Mouse (Mus musculus): ENCODE measurements around the gene Ggact. TPM values are rescaled to one million over a fixed set of nuclear protein-coding genes. Genes with fewer than 3 reads are reported as not detected.

Ggact gene
- polyA plus RNA-seq, 1 experiment from 2014 or later: 29.5 TPM

- ATAC-seq (ENCODE audit: insufficient number of reproducible peaks, insufficient read depth, low FRiP score, low read depth): no peak
- no peaks in the 10 kb centered on the region; the same call in 1 of the 2 replicates for H3K36me3 ChIP-seq (ENCODE audit: control insufficient read depth, insufficient read depth, low read length)
- no peak overlapping the region for H3K4me2 ChIP-seq (replicated peaks; ENCODE audit: low read depth, low read length)
- H3K27me3 ChIP-seq (ENCODE audit: control insufficient read depth, insufficient read depth, low read length): no peaks in the 10 kb centered on the region
- no peak overlapping the region for H3K9ac ChIP-seq (replicated peaks; ENCODE audit: low read depth, low read length)
- H3K27ac ChIP-seq (ENCODE audit: low read length): no peak overlapping the region
- no peak overlapping the region for H3K4me3 ChIP-seq (ENCODE audit: low read depth, low read length)
- H3K4me1 ChIP-seq (ENCODE audit: control insufficient read depth, insufficient read depth, low read length): peaks cover 4% of the 10 kb centered on the region
- 86% methylated on average over 1 of the region's 1 CpGs for WGBS
- H3K9me3 ChIP-seq (ENCODE audit: control insufficient read depth, low read depth, low read length): peaks cover 3% of the 10 kb centered on the region; the same call in 1 of the 2 replicates
Measured at GRCm38 (mm10) chr14:122905007-122905406, 8.6 kb downstream of the Ggact start.

- peaks cover 4% of the 10 kb centered on the region for H3K4me1 ChIP-seq (ENCODE audit: control insufficient read depth, insufficient read depth, low read length)
- ATAC-seq (ENCODE audit: insufficient number of reproducible peaks, insufficient read depth, low FRiP score, low read depth): no peak
- no peak overlapping the region for H3K4me2 ChIP-seq (replicated peaks; ENCODE audit: low read depth, low read length)
- H3K36me3 ChIP-seq (ENCODE audit: control insufficient read depth, insufficient read depth, low read length): no peaks in the 10 kb centered on the region; the same call in 1 of the 2 replicates
- 49% methylated on average over 2 of the region's 2 CpGs for WGBS
- H3K9me3 ChIP-seq (ENCODE audit: control insufficient read depth, low read depth, low read length): peaks cover 3% of the 10 kb centered on the region; the same call in 1 of the 2 replicates
- no peak overlapping the region for H3K27ac ChIP-seq (ENCODE audit: low read length)
- no peak overlapping the region for H3K9ac ChIP-seq (replicated peaks; ENCODE audit: low read depth, low read length)
- no peaks in the 10 kb centered on the region for H3K27me3 ChIP-seq (ENCODE audit: control insufficient read depth, insufficient read depth, low read length)
- H3K4me3 ChIP-seq (ENCODE audit: low read depth, low read length): no peak overlapping the region
Measured at GRCm38 (mm10) chr14:122903923-122904351, 9.6 kb downstream of the Ggact start.

- ATAC-seq (ENCODE audit: insufficient number of reproducible peaks, insufficient read depth, low FRiP score, low read depth): peak; percentile 71; the same call in 1 of the 2 replicates
- Histone ChIP-seq H3K36me3 (ENCODE audit: control insufficient read depth, insufficient read depth, low read length) (no peaks in the 10 kb centered on the region; the same call in 1 of the 2 replicates), H3K27ac (ENCODE audit: low read length) (no peak overlapping the region), H3K4me3 (ENCODE audit: low read depth, low read length) (no peak overlapping the region), H3K9me3 (ENCODE audit: control insufficient read depth, low read depth, low read length) (peaks cover 3% of the 10 kb centered on the region; the same call in 1 of the 2 replicates), H3K4me2 (replicated peaks; ENCODE audit: low read depth, low read length) (no peak overlapping the region), H3K4me1 (ENCODE audit: control insufficient read depth, insufficient read depth, low read length) (peaks cover 4% of the 10 kb centered on the region), H3K9ac (replicated peaks; ENCODE audit: low read depth, low read length) (no peak overlapping the region), H3K27me3 (ENCODE audit: control insufficient read depth, insufficient read depth, low read length) (no peaks in the 10 kb centered on the region)
- WGBS: 72% methylated on average over 4 of the region's 4 CpGs
Measured at GRCm38 (mm10) chr14:122902884-122903283, 10.7 kb downstream of the Ggact start.

GRCm38 (mm10) chr14:122902136-122902535 is 11.4 kb downstream of the Ggact start:
- no peaks in the 10 kb centered on the region for H3K27me3 ChIP-seq (ENCODE audit: control insufficient read depth, insufficient read depth, low read length)
- WGBS: 59% methylated on average over 2 of the region's 2 CpGs
- H3K36me3 ChIP-seq (ENCODE audit: control insufficient read depth, insufficient read depth, low read length): no peaks in the 10 kb centered on the region; the same call in 1 of the 2 replicates
- H3K4me1 ChIP-seq (ENCODE audit: control insufficient read depth, insufficient read depth, low read length): peaks cover 4% of the 10 kb centered on the region
- ATAC-seq (ENCODE audit: insufficient number of reproducible peaks, insufficient read depth, low FRiP score, low read depth): no peak
- no peak overlapping the region for H3K9ac ChIP-seq (replicated peaks; ENCODE audit: low read depth, low read length)
- H3K4me3 ChIP-seq (ENCODE audit: low read depth, low read length): no peak overlapping the region
- H3K4me2 ChIP-seq (replicated peaks; ENCODE audit: low read depth, low read length): no peak overlapping the region
- no peak overlapping the region for H3K27ac ChIP-seq (ENCODE audit: low read length)
- peaks cover 3% of the 10 kb centered on the region; the same call in 1 of the 2 replicates for H3K9me3 ChIP-seq (ENCODE audit: control insufficient read depth, low read depth, low read length)

GRCm38 (mm10) chr14:122901715-122902114 is 11.8 kb downstream of the Ggact start:
- no peak for ATAC-seq (ENCODE audit: insufficient number of reproducible peaks, insufficient read depth, low FRiP score, low read depth)
- Histone ChIP-seq H3K36me3 (ENCODE audit: control insufficient read depth, insufficient read depth, low read length) (no peaks in the 10 kb centered on the region; the same call in 1 of the 2 replicates), H3K9ac (replicated peaks; ENCODE audit: low read depth, low read length) (no peak overlapping the region)

GRCm38 (mm10) chr14:122901177-122901576 is 12.4 kb downstream of the Ggact start:
- H3K4me2 ChIP-seq (replicated peaks; ENCODE audit: low read depth, low read length): no peak overlapping the region
- no peak overlapping the region for H3K27ac ChIP-seq (ENCODE audit: low read length)
- ATAC-seq (ENCODE audit: insufficient number of reproducible peaks, insufficient read depth, low FRiP score, low read depth): no peak
- no peaks in the 10 kb centered on the region for H3K27me3 ChIP-seq (ENCODE audit: control insufficient read depth, insufficient read depth, low read length)
- H3K36me3 ChIP-seq (ENCODE audit: control insufficient read depth, insufficient read depth, low read length): no peaks in the 10 kb centered on the region; the same call in 1 of the 2 replicates
- peaks cover 4% of the 10 kb centered on the region for H3K4me1 ChIP-seq (ENCODE audit: control insufficient read depth, insufficient read depth, low read length)
- WGBS: 78% methylated on average over 3 of the region's 3 CpGs
- H3K9ac ChIP-seq (replicated peaks; ENCODE audit: low read depth, low read length): no peak overlapping the region
- H3K9me3 ChIP-seq (ENCODE audit: control insufficient read depth, low read depth, low read length): no peaks in the 10 kb centered on the region
- no peak overlapping the region for H3K4me3 ChIP-seq (ENCODE audit: low read depth, low read length)

More at GRCm38 (mm10) chr14:122901715-122902114, 11.8 kb downstream of the Ggact start:
- H3K27ac ChIP-seq (ENCODE audit: low read length): no peak overlapping the region
- no peaks in the 10 kb centered on the region for H3K9me3 ChIP-seq (ENCODE audit: control insufficient read depth, low read depth, low read length)
- no peak overlapping the region for H3K4me2 ChIP-seq (replicated peaks; ENCODE audit: low read depth, low read length)
- peaks cover 4% of the 10 kb centered on the region for H3K4me1 ChIP-seq (ENCODE audit: control insufficient read depth, insufficient read depth, low read length)
- WGBS: 86% methylated on average over 2 of the region's 2 CpGs
- H3K4me3 ChIP-seq (ENCODE audit: low read depth, low read length): no peak overlapping the region
- no peaks in the 10 kb centered on the region for H3K27me3 ChIP-seq (ENCODE audit: control insufficient read depth, insufficient read depth, low read length)

- Histone ChIP-seq H3K4me1 (ENCODE audit: control insufficient read depth, insufficient read depth, low read length) (peaks cover 4% of the 10 kb centered on the region), H3K4me3 (ENCODE audit: low read depth, low read length) (no peak overlapping the region), H3K27me3 (ENCODE audit: control insufficient read depth, insufficient read depth, low read length) (no peaks in the 10 kb centered on the region), H3K27ac (ENCODE audit: low read length) (no peak overlapping the region), H3K9me3 (ENCODE audit: control insufficient read depth, low read depth, low read length) (no peaks in the 10 kb centered on the region), H3K4me2 (replicated peaks; ENCODE audit: low read depth, low read length) (no peak overlapping the region), H3K9ac (replicated peaks; ENCODE audit: low read depth, low read length) (no peak overlapping the region), H3K36me3 (ENCODE audit: control insufficient read depth, insufficient read depth, low read length) (no peaks in the 10 kb centered on the region; the same call in 1 of the 2 replicates)
- ATAC-seq (ENCODE audit: insufficient number of reproducible peaks, insufficient read depth, low FRiP score, low read depth): peak; percentile 64; the same call in 1 of the 2 replicates
Measured at GRCm38 (mm10) chr14:122900679-122901078, 12.9 kb downstream of the Ggact start.

- no peak for ATAC-seq (ENCODE audit: insufficient number of reproducible peaks, insufficient read depth, low FRiP score, low read depth)
- peaks cover 4% of the 10 kb centered on the region for H3K4me1 ChIP-seq (ENCODE audit: control insufficient read depth, insufficient read depth, low read length)
- no peak overlapping the region for H3K4me2 ChIP-seq (replicated peaks; ENCODE audit: low read depth, low read length)
- no peaks in the 10 kb centered on the region for H3K9me3 ChIP-seq (ENCODE audit: control insufficient read depth, low read depth, low read length)
- H3K27me3 ChIP-seq (ENCODE audit: control insufficient read depth, insufficient read depth, low read length): no peaks in the 10 kb centered on the region
- H3K4me3 ChIP-seq (ENCODE audit: low read depth, low read length): no peak overlapping the region
- no peaks in the 10 kb centered on the region; the same call in 1 of the 2 replicates for H3K36me3 ChIP-seq (ENCODE audit: control insufficient read depth, insufficient read depth, low read length)
- H3K9ac ChIP-seq (replicated peaks; ENCODE audit: low read depth, low read length): no peak overlapping the region
- no peak overlapping the region for H3K27ac ChIP-seq (ENCODE audit: low read length)
Measured at GRCm38 (mm10) chr14:122898550-122898949, 15.0 kb downstream of the Ggact start.

GRCm38 (mm10) chr14:122896106-122896505 is 17.5 kb downstream of the Ggact start:
- ATAC-seq (ENCODE audit: insufficient number of reproducible peaks, insufficient read depth, low FRiP score, low read depth): no peak
- no peaks in the 10 kb centered on the region for H3K36me3 ChIP-seq (ENCODE audit: control insufficient read depth, insufficient read depth, low read length)
- no peaks in the 10 kb centered on the region for H3K27me3 ChIP-seq (ENCODE audit: control insufficient read depth, insufficient read depth, low read length)

More at GRCm38 (mm10) chr14:122896106-122896505, 17.5 kb downstream of the Ggact start:
- H3K9ac ChIP-seq (replicated peaks; ENCODE audit: low read depth, low read length): no peak overlapping the region
- peaks cover 4% of the 10 kb centered on the region; the same call in 1 of the 2 replicates for H3K4me1 ChIP-seq (ENCODE audit: control insufficient read depth, insufficient read depth, low read length)
- no peaks in the 10 kb centered on the region for H3K9me3 ChIP-seq (ENCODE audit: control insufficient read depth, low read depth, low read length)
- no peak overlapping the region for H3K4me2 ChIP-seq (replicated peaks; ENCODE audit: low read depth, low read length)
- H3K27ac ChIP-seq (ENCODE audit: low read length): no peak overlapping the region
- no peak overlapping the region for H3K4me3 ChIP-seq (ENCODE audit: low read depth, low read length)
- 96% methylated on average over 1 of the region's 1 CpGs for WGBS
